Mouse (Mus musculus): ENCODE measurements around the gene Ccdc97. TPM values are rescaled to one million over a fixed set of nuclear protein-coding genes. Genes with fewer than 3 reads are reported as not detected.

The Ccdc97 gene
- polyA plus RNA-seq, 1 experiment: 8.8 TPM

GRCm38 (mm10) chr7:25669158-25669557 lies 49.7 kb downstream of the Ccdc97 start:
- TF ChIP-seq GATA1 (IDR thresholded peaks at IDR 0.05; ENCODE audit: low read length) (no peak), TAL1 (IDR thresholded peaks at IDR 0.05; ENCODE audit: low read length) (no peak)
- H3K4me3 ChIP-seq (replicated peaks): no peak overlapping the region
- peaks cover 16% of the 10 kb centered on the region for H3K27me3 ChIP-seq (ENCODE audit: control insufficient read depth)
- H3K36me3 ChIP-seq (ENCODE audit: control insufficient read depth): peaks cover 52% of the 10 kb centered on the region
- H3K9me3 ChIP-seq (ENCODE audit: control insufficient read depth, low read length): no peaks in the 10 kb centered on the region
- H3K4me1 ChIP-seq (ENCODE audit: control insufficient read depth): no peaks in the 10 kb centered on the region

GRCm38 (mm10) chr7:25666381-25666780 lies 52.5 kb downstream of the Ccdc97 start:
- no peak overlapping the region for H3K4me3 ChIP-seq (replicated peaks)
- H3K36me3 ChIP-seq (ENCODE audit: control insufficient read depth): peaks cover 76% of the 10 kb centered on the region
- H3K9me3 ChIP-seq (ENCODE audit: control insufficient read depth, low read length): no peaks in the 10 kb centered on the region
- no peak for TF ChIP-seq GATA1 (IDR thresholded peaks at IDR 0.05; ENCODE audit: low read length)
- no peak for TF ChIP-seq TAL1 (IDR thresholded peaks at IDR 0.05; ENCODE audit: low read length)
- no peaks in the 10 kb centered on the region; the same call in 1 of the 2 replicates for H3K4me1 ChIP-seq (ENCODE audit: control insufficient read depth)
- no peaks in the 10 kb centered on the region for H3K27me3 ChIP-seq (ENCODE audit: control insufficient read depth)

Other genes starting within 250 kb of the Ccdc97 start
- gene Ceacam1, start 241.5 kb downstream of the Ccdc97 start, polyA plus RNA-seq (2012): 0.01 TPM in 1 of 2 replicates, not detected in the other
- gene Ceacam2, start 179.2 kb downstream of the Ccdc97 start, polyA plus RNA-seq (2012): not detected in 2 replicates
- not detected in 2 replicates for gene Erich4, start 103.2 kb downstream of the Ccdc97 start, polyA plus RNA-seq (2012)
- gene Dmac2, start 99.7 kb downstream of the Ccdc97 start, polyA plus RNA-seq (2012): 0.73 and 1.1 TPM in 2 replicates
- 0.10 and 0.23 TPM in 2 replicates for gene B3gnt8, start 92.4 kb downstream of the Ccdc97 start, polyA plus RNA-seq (2012)
- 2.4 and 3.2 TPM in 2 replicates for gene Bckdha, start 60.1 kb downstream of the Ccdc97 start, polyA plus RNA-seq (2012)
- 11.8 and 15.6 TPM in 2 replicates for gene Exosc5, start 59.9 kb downstream of the Ccdc97 start, polyA plus RNA-seq (2012)
- gene Tmem91, start 43.9 kb downstream of the Ccdc97 start, polyA plus RNA-seq (2012): 0.01 and 0.11 TPM in 2 replicates
- 4.8 and 8.3 TPM in 2 replicates for gene B9d2, start 38.3 kb downstream of the Ccdc97 start, polyA plus RNA-seq (2012)
- gene Tgfb1, start 32.1 kb downstream of the Ccdc97 start, polyA plus RNA-seq (2012): 21.9 and 23.6 TPM in 2 replicates
- gene Hnrnpul1, start 35.7 kb upstream of the Ccdc97 start, polyA plus RNA-seq (2012): 32.8 and 36.7 TPM in 2 replicates
- 0.26 and 0.61 TPM in 2 replicates for gene Axl, start 69.6 kb upstream of the Ccdc97 start, polyA plus RNA-seq (2012)
- gene Cyp2s1, start 97.8 kb upstream of the Ccdc97 start, polyA plus RNA-seq (2012): not detected in 2 replicates
- gene Cyp2b10, start 178.5 kb upstream of the Ccdc97 start, polyA plus RNA-seq (2012): not detected in 2 replicates

Data from erythroblast, embryonic 14.5 days (primary cell).